Mouse (Mus musculus) liver, postnatal 0 days (tissue): ENCODE data around the gene Nedd9. TPM values are rescaled to one million over a fixed set of nuclear protein-coding genes. Genes with fewer than 3 reads are reported as not detected.

Experiments used
- ATAC-seq: fragments of 200-750 bp; cut with Nextera tagmentation; 2 replicates; pipeline ENCODE4 v1.8.0; 2017; ENCODE audit warnings: mild to moderate bottlenecking, moderate library complexity
- DNase-seq: peaks from one replicate; pipeline ENCODE4 v3.0.0-alpha.2; 2016
- H3K27ac ChIP-seq: fragments of 300-500 bp; sonication (generic); 2 replicates; pipeline ENCODE4 v1.5.1; 2014; ENCODE audit warnings: antibody characterized with exemption, moderate library complexity, mild to moderate bottlenecking, low read depth
- H3K27me3 ChIP-seq: fragments of 300-500 bp; sonication (generic); 2 replicates; pipeline ENCODE4 v1.6.1; 2014; ENCODE audit warnings: low read length, control low read depth, mixed read lengths; ENCODE audit not compliant: insufficient read depth
- H3K36me3 ChIP-seq: fragments of 300-500 bp; sonication (generic); replicated peaks from 2 replicates; pipeline ENCODE4 v1.6.1; 2014; ENCODE audit warnings: mild to moderate bottlenecking, control low read depth, low read length, moderate library complexity, mixed read lengths; ENCODE audit not compliant: insufficient read depth
- H3K4me1 ChIP-seq: fragments of 300-500 bp; sonication (generic); 2 replicates; pipeline ENCODE4 v1.6.1; 2014; ENCODE audit warnings: antibody characterized with exemption, mild to moderate bottlenecking, control low read depth; ENCODE audit not compliant: insufficient read depth
- H3K4me2 ChIP-seq: fragments of 300-500 bp; sonication (generic); 2 replicates; pipeline ENCODE4 v1.6.1; 2014; ENCODE audit warnings: low read depth, mild to moderate bottlenecking, low read length, moderate library complexity, mixed read lengths
- H3K4me3 ChIP-seq: fragments of 300-500 bp; sonication (generic); 2 replicates; pipeline ENCODE4 v1.5.1; 2014; ENCODE audit warnings: low read depth, low read length
- H3K9ac ChIP-seq: fragments of 300-500 bp; sonication (generic); replicated peaks from 2 replicates; pipeline ENCODE4 v1.6.1; 2014; ENCODE audit warnings: mild to moderate bottlenecking, moderate library complexity
- H3K9me3 ChIP-seq: fragments of 300-500 bp; sonication (generic); 2 replicates; pipeline ENCODE4 v1.6.1; 2016; ENCODE audit warnings: mild to moderate bottlenecking, control low read depth, low read length, mixed read lengths
- CTCF ChIP-seq: sonication (generic); IDR thresholded peaks from 2 replicates; pipeline ENCODE4 v1.5.1; 2016; ENCODE audit warnings: antibody characterized with exemption, low read depth
- EP300 ChIP-seq: IDR thresholded peaks from 2 replicates; pipeline ENCODE4 v1.6.1; 2016; ENCODE audit warnings: antibody characterized with exemption, low read depth, mild to moderate bottlenecking
- WGBS: fragments of 180-500 bp; shearing (Covaris S2); extraction: QIAGEN DNeasy Blood & Tissue Kit; methylation state at CpG from one replicate; pipeline ENCODE4 v1.1.7; 2014; ENCODE audit not compliant: insufficient replicate concordance; 5-methylcytosine and 5-hydroxymethylcytosine counted together
- polyA plus RNA-seq: library from polyadenylated mRNA; unstranded; fragments of >200 nt; fragmentation: Nextera tagmentation; extraction: Ambion mirVana; gene quantifications from 2 replicates; pipeline ENCODE4 v1.2.1, GENCODE M21; 2015

Gene Nedd9
- polyA plus RNA-seq, 1 experiment from 2014 or later: 6.9 TPM

- no peaks in the 10 kb centered on the region for H3K27me3 ChIP-seq
- peaks cover 4% of the 10 kb centered on the region; the same call in 1 of the 2 replicates for H3K4me1 ChIP-seq
- H3K9ac ChIP-seq: no peak overlapping the region
- H3K27ac ChIP-seq: no peak overlapping the region
- 64% methylated on average over 4 of the region's 4 CpGs for WGBS
- no peak overlapping the region for H3K4me3 ChIP-seq
- H3K36me3 ChIP-seq: no peaks in the 10 kb centered on the region
- ATAC-seq (no peak), DNase-seq (no peak)
- no peak overlapping the region for H3K4me2 ChIP-seq
- TF ChIP-seq CTCF: no peak
- no peak for TF ChIP-seq EP300
- no peaks in the 10 kb centered on the region for H3K9me3 ChIP-seq
These were observed 32.6 kb upstream of the Nedd9 start for GRCm38 (mm10) chr13:41519792-41520191.

DNA sequence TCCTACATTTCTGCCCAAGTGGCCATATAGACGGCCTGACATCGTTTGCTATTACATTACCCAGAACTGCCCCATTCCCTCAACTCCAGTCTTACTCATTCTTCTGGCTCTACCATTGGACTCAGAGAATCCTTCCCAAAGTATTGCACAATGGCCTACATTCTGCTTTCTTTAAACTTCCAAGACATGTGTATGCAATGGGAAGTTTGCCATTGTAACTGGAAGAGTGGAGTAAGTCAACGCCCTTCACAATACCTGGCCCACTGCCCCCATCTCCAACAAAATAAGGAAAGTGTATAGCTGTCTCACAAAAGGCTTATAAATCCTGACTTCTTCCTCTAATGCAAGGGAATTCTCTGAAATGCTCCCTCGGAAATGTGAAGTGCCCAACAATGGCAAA lies 30.0 kb upstream of the Nedd9 start:
- TF ChIP-seq EP300 (no peak), CTCF (no peak)
- Histone ChIP-seq H3K36me3 (no peaks in the 10 kb centered on the region), H3K27me3 (no peaks in the 10 kb centered on the region), H3K9me3 (no peaks in the 10 kb centered on the region), H3K4me1 (peaks cover 4% of the 10 kb centered on the region; the same call in 1 of the 2 replicates), H3K9ac (no peak overlapping the region), H3K27ac (no peak overlapping the region), H3K4me2 (no peak overlapping the region), H3K4me3 (no peak overlapping the region)
- ATAC-seq (no peak), DNase-seq (no peak)
- WGBS: 81% methylated on average over 4 of the region's 4 CpGs

DNA sequence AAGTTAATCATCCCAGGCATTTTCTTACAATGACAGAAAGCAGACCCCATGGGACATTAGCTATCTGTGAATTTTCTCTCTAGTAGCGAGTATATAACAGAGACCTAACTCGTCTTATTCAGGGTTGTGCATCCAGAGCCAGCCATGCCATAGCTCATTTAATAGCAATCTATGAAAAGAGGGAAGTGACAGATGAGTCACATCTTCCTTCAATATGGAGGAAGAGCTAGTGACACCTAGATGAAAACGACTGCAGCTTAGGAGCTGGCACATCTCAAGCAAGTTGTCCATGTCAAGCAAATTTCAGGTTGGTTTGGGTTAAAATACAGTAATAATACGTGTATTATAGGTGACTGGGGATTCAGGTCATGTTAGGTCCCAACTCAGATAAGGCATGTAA lies 28.6 kb upstream of the Nedd9 start:
- Histone ChIP-seq H3K4me1 (peaks cover 4% of the 10 kb centered on the region; the same call in 1 of the 2 replicates), H3K27me3 (no peaks in the 10 kb centered on the region), H3K9me3 (no peaks in the 10 kb centered on the region), H3K9ac (no peak overlapping the region), H3K4me2 (no peak overlapping the region), H3K4me3 (no peak overlapping the region), H3K36me3 (no peaks in the 10 kb centered on the region), H3K27ac (no peak overlapping the region)
- ATAC-seq (no peak), DNase-seq (no peak)
- WGBS: 58% methylated on average over 4 of the region's 4 CpGs
- TF ChIP-seq CTCF (no peak), EP300 (no peak)

DNA sequence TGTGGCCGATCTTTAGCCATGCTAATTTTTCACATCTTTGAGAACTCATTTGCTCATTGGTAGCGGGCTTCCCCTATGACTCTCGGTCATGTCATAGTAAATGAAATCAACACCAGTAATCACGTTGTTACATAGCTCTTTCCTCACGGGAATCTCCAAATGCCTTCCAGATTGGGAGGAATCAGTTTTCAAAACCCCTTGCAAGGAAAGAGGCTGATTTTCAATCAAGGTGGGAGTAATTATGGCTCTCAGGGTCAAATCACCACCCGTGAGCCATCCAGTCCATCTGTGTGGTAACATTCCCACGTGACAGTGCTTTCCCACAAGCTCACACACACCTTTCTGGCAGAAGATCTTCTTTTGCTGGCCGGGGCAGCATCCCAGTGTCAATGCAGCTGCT lies 27.8 kb upstream of the Nedd9 start:
- no peak overlapping the region for H3K9ac ChIP-seq
- 79% methylated on average over 8 of the region's 8 CpGs for WGBS

GRCm38 (mm10) chr13:41513456-41513855 lies 26.3 kb upstream of the Nedd9 start:
- DNase-seq: no peak
- Histone ChIP-seq H3K4me1 (peaks cover 2% of the 10 kb centered on the region; the same call in 1 of the 2 replicates), H3K36me3 (no peaks in the 10 kb centered on the region), H3K4me2 (no peak overlapping the region), H3K9ac (no peak overlapping the region), H3K27me3 (no peaks in the 10 kb centered on the region), H3K27ac (no peak overlapping the region), H3K4me3 (no peak overlapping the region), H3K9me3 (no peaks in the 10 kb centered on the region)
- TF ChIP-seq EP300: no peak
- 71% methylated on average over 3 of the region's 3 CpGs for WGBS
- no peak for ATAC-seq

More for the DNA sequence above, 27.8 kb upstream of the Nedd9 start:
- ATAC-seq (no peak), DNase-seq (no peak)
- H3K9me3 ChIP-seq: no peaks in the 10 kb centered on the region
- H3K4me2 ChIP-seq: no peak overlapping the region
- H3K36me3 ChIP-seq: no peaks in the 10 kb centered on the region
- no peak for TF ChIP-seq EP300
- no peak for TF ChIP-seq CTCF
- peaks cover 4% of the 10 kb centered on the region; the same call in 1 of the 2 replicates for H3K4me1 ChIP-seq
- no peak overlapping the region for H3K4me3 ChIP-seq
- H3K27me3 ChIP-seq: no peaks in the 10 kb centered on the region
- no peak overlapping the region for H3K27ac ChIP-seq

GRCm38 (mm10) chr13:41512243-41512642 lies 25.1 kb upstream of the Nedd9 start:
- Histone ChIP-seq H3K9ac (no peak overlapping the region), H3K27ac (no peak overlapping the region), H3K4me2 (no peak overlapping the region)

More at GRCm38 (mm10) chr13:41512243-41512642, 25.1 kb upstream of the Nedd9 start:
- TF ChIP-seq EP300 (no peak), CTCF (no peak)
- no peaks in the 10 kb centered on the region for H3K9me3 ChIP-seq
- no peak overlapping the region for H3K4me3 ChIP-seq
- no peak for DNase-seq
- no peaks in the 10 kb centered on the region for H3K27me3 ChIP-seq
- WGBS: 72% methylated on average over 4 of the region's 4 CpGs
- ATAC-seq: no peak
- peaks cover 2% of the 10 kb centered on the region; the same call in 1 of the 2 replicates for H3K4me1 ChIP-seq
- H3K36me3 ChIP-seq: no peaks in the 10 kb centered on the region
